Mouse (Mus musculus): ENCODE measurements around the gene Grwd1.

The Grwd1 gene

GRCm38 (mm10) chr7:45842950-45843744 lies 12.4 kb upstream of the Grwd1 start:
- no peak for DNase-seq (ENCODE audit: low read depth)

DNA sequence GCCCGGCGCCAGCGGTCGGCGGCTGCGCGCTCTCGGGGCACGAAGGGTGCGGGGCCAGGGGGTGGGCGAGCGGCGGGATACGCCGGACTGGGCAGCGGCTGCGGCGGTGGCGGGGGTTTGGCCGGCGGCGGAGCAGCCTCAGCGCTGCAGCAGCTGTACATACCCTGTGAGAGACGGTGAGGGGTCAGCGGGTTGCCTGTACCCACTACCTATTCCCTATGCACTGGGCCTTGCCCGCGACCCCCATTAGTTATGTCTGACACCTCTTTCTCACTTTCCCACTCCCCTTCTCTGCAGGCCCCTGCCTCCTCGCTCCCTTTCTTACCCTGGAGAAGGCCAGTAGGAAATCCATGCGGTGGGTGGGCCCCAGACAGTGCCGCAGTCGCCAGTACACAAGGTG lies 3.2 kb upstream of the Grwd1 start:
- no peak for DNase-seq (ENCODE audit: low read depth)

GRCm38 (mm10) chr7:45833148-45833790 lies 2.5 kb upstream of the Grwd1 start:
- DNase-seq (ENCODE audit: low read depth): no peak

DNA sequence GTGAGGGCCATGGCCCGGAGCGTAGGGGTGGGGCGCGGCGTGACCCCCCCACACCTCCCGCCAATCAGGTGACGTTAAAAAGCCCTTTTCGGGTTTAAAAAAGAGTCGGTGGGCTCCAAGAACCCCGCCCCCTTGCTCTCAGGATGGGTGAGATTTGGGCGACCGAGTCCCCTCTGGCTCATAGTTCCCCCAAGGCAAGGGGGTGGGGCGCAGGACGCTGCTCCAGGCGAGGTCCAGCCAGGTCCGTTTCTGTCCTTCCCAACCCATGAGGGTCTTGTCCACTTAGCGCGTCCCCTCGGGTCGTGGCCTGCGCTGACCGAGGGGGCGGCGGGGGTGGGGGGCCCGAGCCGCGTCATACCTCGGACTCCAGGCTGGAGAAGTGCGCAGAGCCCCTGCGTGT lies 1.7 kb upstream of the Grwd1 start:
- DNase-seq (ENCODE audit: low read depth): no peak

DNA sequence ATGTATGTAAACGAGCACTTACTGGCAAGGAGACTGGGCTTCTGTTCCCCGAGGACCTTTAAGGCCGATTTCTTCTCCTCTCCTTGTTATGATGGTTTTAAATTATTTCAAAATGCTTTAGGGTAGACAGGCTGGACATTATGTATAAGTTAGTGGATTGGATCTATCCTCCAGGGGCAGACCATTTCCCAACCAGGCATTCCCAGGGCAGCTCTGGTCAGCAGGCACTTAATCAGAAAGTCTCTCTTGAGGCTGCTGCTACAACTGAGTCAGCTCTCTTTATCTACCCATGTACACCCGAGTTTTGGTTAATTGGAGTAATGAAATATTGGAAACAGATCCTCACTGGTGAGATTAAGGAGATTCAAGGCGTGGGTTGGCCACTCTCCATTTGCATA lies 383 bp upstream of the Grwd1 start:
- DNase-seq (ENCODE audit: low read depth): no peak

GRCm38 (mm10) chr7:45826631-45827030 lies 4.1 kb downstream of the Grwd1 start:
- DNase-seq (ENCODE audit: low read depth): no peak

DNA sequence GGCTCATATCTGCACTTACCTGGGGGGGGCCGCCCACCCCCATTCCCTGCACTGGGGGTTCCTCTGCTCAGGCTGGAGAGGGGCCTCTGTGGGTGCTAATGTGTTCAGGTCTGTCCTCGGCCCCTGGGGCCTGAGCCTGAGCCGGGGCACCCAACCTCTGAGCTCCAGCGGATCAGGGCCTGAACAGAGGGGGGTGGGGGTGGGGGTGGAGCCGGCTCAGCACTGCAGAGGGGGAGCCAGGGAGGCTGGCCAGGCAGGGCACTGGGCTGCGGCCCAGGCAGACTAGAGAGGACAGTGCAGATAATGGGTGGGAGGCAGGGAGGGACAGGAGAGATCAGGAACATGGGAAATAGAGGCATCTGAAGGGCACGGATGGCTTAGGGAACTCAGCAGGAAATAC lies 6.1 kb downstream of the Grwd1 start, which contains the start of gene Kcnj14:
Gene Kcnj14, minus strand, starts transcription at position 185 of the 400 bp plus-strand sequence.
- DNase-seq (ENCODE audit: low read depth): no peak

- no peak for DNase-seq (ENCODE audit: low read depth)
These were observed 9.8 kb downstream of the Grwd1 start for GRCm38 (mm10) chr7:45820913-45821312.

DNA sequence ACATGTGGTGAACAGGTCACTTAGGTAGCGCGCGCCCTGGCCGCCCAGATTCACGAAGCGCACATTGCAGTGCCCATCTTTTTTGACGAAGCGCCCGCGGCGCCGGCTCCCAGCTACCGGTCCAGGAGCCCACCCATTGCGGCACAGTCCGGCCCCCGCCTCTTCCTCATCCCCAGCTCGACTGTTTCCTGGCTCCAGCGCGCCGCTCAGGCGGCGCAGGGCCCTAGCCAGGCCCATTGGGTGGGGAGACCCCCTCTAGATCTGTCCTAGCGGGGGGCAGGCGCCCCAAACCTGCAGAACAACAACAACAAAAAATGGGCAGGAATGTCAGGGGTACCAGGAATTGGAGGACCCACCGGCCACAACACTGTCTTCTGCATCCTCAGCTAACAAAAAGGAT lies 10.9 kb downstream of the Grwd1 start:
- DNase-seq (ENCODE audit: low read depth): no peak

- DNase-seq (ENCODE audit: low read depth): no peak
These were observed 14.8 kb downstream of the Grwd1 start for GRCm38 (mm10) chr7:45815984-45816351.

- DNase-seq (ENCODE audit: low read depth): no peak
These were observed 15.3 kb downstream of the Grwd1 start for GRCm38 (mm10) chr7:45815323-45815983.

- DNase-seq (ENCODE audit: low read depth): no peak
These were observed 15.9 kb downstream of the Grwd1 start for GRCm38 (mm10) chr7:45814841-45815240.

- DNase-seq (ENCODE audit: low read depth): peak; percentile 100
These were observed 16.7 kb downstream of the Grwd1 start, which contains the start of gene Cyth2 for GRCm38 (mm10) chr7:45813787-45814779. Gene Cyth2, minus strand, starts transcription at chr7:45814581.

- no peak for DNase-seq (ENCODE audit: low read depth)
These were observed 17.8 kb downstream of the Grwd1 start for GRCm38 (mm10) chr7:45812921-45813320.

DNA sequence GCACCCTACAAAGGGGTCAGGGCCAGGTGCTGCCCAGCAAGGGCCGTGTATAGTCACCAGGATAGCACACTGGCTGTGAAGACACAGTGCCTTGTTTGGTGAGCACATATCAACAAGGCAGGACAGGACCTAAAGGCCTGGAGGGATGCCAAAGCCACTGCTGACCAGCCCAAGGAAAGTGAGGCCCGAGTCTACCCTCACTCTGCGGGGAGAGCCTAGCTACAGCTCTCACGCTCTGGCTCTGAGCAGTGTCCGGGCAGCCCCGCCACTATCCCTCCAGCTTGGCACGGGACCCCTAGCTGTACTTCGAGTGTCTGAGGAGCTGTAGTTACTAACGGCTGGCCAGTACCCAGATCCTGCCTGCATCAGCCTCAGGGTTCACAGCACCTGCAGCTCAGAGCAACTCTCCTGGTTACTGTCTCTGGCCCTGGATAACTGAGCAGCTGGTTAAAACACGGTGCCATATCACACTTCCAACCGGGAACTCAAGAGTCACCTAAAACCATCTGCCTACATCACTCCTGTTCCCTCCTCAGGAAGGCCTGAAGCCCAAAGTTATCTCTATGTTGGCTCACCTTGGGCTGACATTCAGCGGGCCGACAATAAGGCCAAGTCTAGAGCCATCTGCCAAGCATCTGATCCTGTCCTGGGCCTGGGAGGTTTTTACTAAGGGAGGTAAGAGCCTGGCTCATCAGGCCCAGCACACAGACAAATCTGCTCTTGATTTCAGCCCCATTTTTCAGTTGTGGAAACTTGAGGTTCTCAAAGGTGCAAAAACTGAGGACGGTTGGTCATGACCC lies 21.3 kb downstream of the Grwd1 start:
- no peak for DNase-seq (ENCODE audit: low read depth)

DNA sequence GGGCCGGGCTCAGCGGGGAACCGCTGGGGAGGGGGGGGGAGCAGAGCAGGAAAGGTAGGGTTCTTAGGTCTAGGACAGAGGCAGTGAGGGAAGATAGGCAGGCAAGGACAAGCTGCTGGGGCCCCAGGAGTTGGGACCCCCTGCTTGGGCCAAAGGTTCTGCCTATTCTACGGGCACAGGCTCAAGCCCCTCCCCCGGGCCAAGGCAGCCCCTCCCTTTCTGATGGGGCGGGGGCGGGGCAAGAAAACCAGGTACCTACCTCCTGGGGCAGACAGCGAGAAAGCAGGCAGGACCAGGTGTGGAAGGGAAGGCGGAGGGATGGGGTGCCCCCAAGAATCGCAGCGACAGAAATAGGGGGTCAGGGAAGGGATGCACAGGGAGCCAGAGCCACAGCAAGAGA lies 22.3 kb downstream of the Grwd1 start:
- no peak for DNase-seq (ENCODE audit: low read depth)

DNA sequence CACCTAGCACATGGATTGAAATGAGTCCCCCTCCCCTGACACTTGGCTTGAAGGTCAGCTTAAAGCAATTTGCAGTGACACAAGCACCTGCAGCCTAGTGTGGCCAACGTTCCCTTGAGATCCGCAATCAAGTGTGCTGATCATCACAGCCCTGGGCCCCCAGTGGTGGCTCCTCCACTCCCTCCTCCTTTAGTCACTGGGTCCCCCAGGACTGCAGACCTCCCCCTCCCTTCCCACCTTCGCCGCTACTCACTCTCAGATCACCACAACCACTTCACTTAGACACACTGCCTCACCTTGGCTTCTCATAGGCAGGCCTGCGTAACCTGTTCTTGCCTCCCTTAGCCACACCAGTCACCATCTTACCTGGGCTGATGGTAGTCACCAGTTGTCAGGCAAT lies 24.8 kb downstream of the Grwd1 start:
- no peak for DNase-seq (ENCODE audit: low read depth)

GRCm38 (mm10) chr7:45802551-45802950 lies 28.2 kb downstream of the Grwd1 start:
- peak; percentile 38 for DNase-seq (ENCODE audit: low read depth)

GRCm38 (mm10) chr7:45801348-45801747 lies 29.4 kb downstream of the Grwd1 start:
- peak; percentile 93 for DNase-seq (ENCODE audit: low read depth)

GRCm38 (mm10) chr7:45800546-45801204 lies 30.1 kb downstream of the Grwd1 start:
- DNase-seq (ENCODE audit: low read depth): peak; percentile 82
